Mouse (Mus musculus) hindbrain, postnatal 0 days (tissue): ENCODE data around the gene Mab21l3. TPM values are rescaled to one million over a fixed set of nuclear protein-coding genes. Genes with fewer than 3 reads are reported as not detected.
A peak's percentile ranks its signal among the peaks of the same experiment; 100 is the strongest.

ENCODE experiments used
- ATAC-seq: fragments of 200-750 bp; cut with Nextera tagmentation; 2 replicates; pipeline ENCODE4 v1.8.0; 2017; ENCODE audit warnings: mild to moderate bottlenecking, moderate TSS enrichment, moderate library complexity
- DNase-seq: peaks from one replicate; pipeline ENCODE4 v3.0.0-alpha.2; 2015; ENCODE audit warnings: low spot score
- H3K27ac ChIP-seq: fragments of 300-500 bp; sonication (generic); 2 replicates; pipeline ENCODE4 v1.5.1; 2014; ENCODE audit warnings: mild to moderate bottlenecking
- H3K27me3 ChIP-seq: fragments of 300-500 bp; sonication (generic); 2 replicates; pipeline ENCODE4 v1.6.1; 2014; ENCODE audit warnings: low read length, mixed read lengths; ENCODE audit not compliant: insufficient read depth
- H3K36me3 ChIP-seq: fragments of 300-500 bp; sonication (generic); 2 replicates; pipeline ENCODE4 v1.6.1; 2014; ENCODE audit warnings: low read length, mixed read lengths; ENCODE audit not compliant: insufficient read depth
- H3K4me1 ChIP-seq: fragments of 300-500 bp; sonication (generic); 2 replicates; pipeline ENCODE4 v1.6.1; 2014; ENCODE audit warnings: antibody characterized with exemption, low read length, mixed read lengths; ENCODE audit not compliant: insufficient read depth
- H3K4me2 ChIP-seq: fragments of 300-500 bp; sonication (generic); 2 replicates; pipeline ENCODE4 v1.6.1; 2014; ENCODE audit warnings: low read depth, mild to moderate bottlenecking, low read length, moderate library complexity, mixed read lengths
- H3K4me3 ChIP-seq: fragments of 300-500 bp; sonication (generic); 2 replicates; pipeline ENCODE4 v1.5.1; 2014; ENCODE audit warnings: low read length
- H3K9ac ChIP-seq: fragments of 300-500 bp; sonication (generic); replicated peaks from 2 replicates; pipeline ENCODE4 v1.6.1; 2014; ENCODE audit warnings: mild to moderate bottlenecking, low read length, moderate library complexity, mixed read lengths
- H3K9me3 ChIP-seq: fragments of 300-500 bp; sonication (generic); 2 replicates; pipeline ENCODE4 v1.6.1; 2016; ENCODE audit warnings: low read length, mixed read lengths
- CTCF ChIP-seq: IDR thresholded peaks from 2 replicates; pipeline ENCODE4 v1.5.1; 2016; ENCODE audit warnings: antibody characterized with exemption, control low read depth, low read depth
- WGBS: fragments of 180-500 bp; shearing (Covaris S2); extraction: QIAGEN DNeasy Blood & Tissue Kit; methylation state at CpG from one replicate; pipeline ENCODE4 v1.1.7; 2014; 5-methylcytosine and 5-hydroxymethylcytosine counted together
- polyA plus RNA-seq: library from polyadenylated mRNA; unstranded; fragments of >200 nt; fragmentation: Nextera tagmentation; extraction: Ambion mirVana; gene quantifications from 2 replicates; pipeline ENCODE4 v1.2.1, GENCODE M21; 2015
- total RNA-seq: library from RNA; depleted of rRNA; stranded (reverse); fragments of >200 nt; gene quantifications from 2 replicates; pipeline ENCODE4 v1.2.3, GENCODE M21; 2014

Gene Mab21l3
- total and polyA plus RNA-seq, 2 experiments from 2014 or later = 0.04 to 0.10 TPM

- peak overlapping the region; percentile 54 for H3K27ac ChIP-seq
- ATAC-seq (peak; percentile 87), DNase-seq (peak; percentile 85)
- H3K4me3 ChIP-seq = no peak overlapping the region
- no peaks in the 10 kb centered on the region for H3K36me3 ChIP-seq
- H3K9ac ChIP-seq = no peak overlapping the region
- H3K9me3 ChIP-seq = no peaks in the 10 kb centered on the region
- 34% methylated on average over 15 of the region's 15 CpGs for WGBS
- H3K27me3 ChIP-seq = no peaks in the 10 kb centered on the region
- no peak overlapping the region for H3K4me2 ChIP-seq
- TF ChIP-seq CTCF = no peak
- no peaks in the 10 kb centered on the region; the same call in none of the 2 replicates for H3K4me1 ChIP-seq
Measured at GRCm38 (mm10) chr3:101797830-101798709, 50.7 kb downstream of the Mab21l3 start.

DNA sequence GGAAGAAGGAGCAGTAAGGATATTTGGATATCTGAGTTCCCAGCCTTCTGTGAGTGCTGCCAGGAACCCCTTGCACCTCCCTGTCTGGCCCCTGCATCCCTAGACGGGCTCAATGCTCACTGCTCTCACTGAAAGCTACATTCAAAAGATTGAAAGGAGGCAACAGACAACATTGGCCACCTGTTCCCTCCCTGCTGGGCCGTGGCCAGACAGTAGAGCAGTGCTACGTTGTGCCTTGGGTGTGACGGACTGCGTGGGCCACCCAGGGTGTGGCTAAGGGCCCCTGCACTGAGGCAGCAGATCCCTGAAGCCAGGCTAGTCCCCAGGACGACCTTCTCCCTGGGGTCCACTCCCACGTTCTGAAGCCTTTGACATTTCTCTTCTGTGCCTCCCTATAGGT lies 52.5 kb downstream of the Mab21l3 start:
- Histone ChIP-seq H3K4me1 (no peaks in the 10 kb centered on the region; the same call in none of the 2 replicates), H3K4me2 (no peak overlapping the region), H3K27me3 (no peaks in the 10 kb centered on the region), H3K36me3 (no peaks in the 10 kb centered on the region), H3K9ac (no peak overlapping the region), H3K4me3 (no peak overlapping the region), H3K9me3 (no peaks in the 10 kb centered on the region), H3K27ac (no peak overlapping the region)
- 30% methylated on average over 7 of the region's 7 CpGs for WGBS
- ATAC-seq (0 out of 2 replicates have a peak, but pooled peaks have one; percentile 13), DNase-seq (no peak)
- no peak for TF ChIP-seq CTCF

GRCm38 (mm10) chr3:101795387-101796039 lies 53.2 kb downstream of the Mab21l3 start:
- TF ChIP-seq CTCF = peak; percentile 47
- DNase-seq = no peak

DNA sequence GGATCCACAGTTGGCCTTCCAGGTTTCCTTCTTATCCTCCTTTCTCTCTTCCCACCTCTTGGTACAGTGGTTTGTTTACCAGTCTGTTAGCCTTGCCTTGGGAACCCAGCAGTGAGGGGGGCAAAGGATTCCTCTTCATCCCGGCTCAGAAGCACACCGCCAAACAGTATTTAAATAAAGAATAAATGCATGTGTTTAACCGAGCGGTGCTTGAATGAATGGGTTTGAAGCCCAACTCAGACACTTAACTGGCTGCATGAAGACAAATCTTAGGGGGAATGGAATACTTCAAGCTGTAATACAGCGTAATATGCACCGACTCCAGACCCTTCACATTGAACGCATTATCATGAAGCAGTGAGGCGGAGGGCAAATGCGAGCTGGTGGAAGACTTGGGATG lies 54.1 kb downstream of the Mab21l3 start:
- Histone ChIP-seq H3K4me1 (no peaks in the 10 kb centered on the region; the same call in none of the 2 replicates), H3K27me3 (no peaks in the 10 kb centered on the region), H3K9ac (no peak overlapping the region), H3K4me3 (no peak overlapping the region), H3K4me2 (no peak overlapping the region), H3K27ac (no peak overlapping the region), H3K36me3 (no peaks in the 10 kb centered on the region), H3K9me3 (no peaks in the 10 kb centered on the region)
- no peak for DNase-seq
- no peak for ATAC-seq
- 50% methylated on average over 9 of the region's 9 CpGs for WGBS
- no peak for TF ChIP-seq CTCF

More at GRCm38 (mm10) chr3:101795387-101796039, 53.2 kb downstream of the Mab21l3 start:
- Histone ChIP-seq H3K4me2 (no peak overlapping the region), H3K27me3 (no peaks in the 10 kb centered on the region), H3K9me3 (no peaks in the 10 kb centered on the region), H3K27ac (no peak overlapping the region), H3K36me3 (no peaks in the 10 kb centered on the region), H3K4me1 (no peaks in the 10 kb centered on the region; the same call in none of the 2 replicates), H3K9ac (no peak overlapping the region), H3K4me3 (no peak overlapping the region)
- ATAC-seq = no peak
- WGBS = 78% methylated on average over 15 of the region's 15 CpGs

DNA sequence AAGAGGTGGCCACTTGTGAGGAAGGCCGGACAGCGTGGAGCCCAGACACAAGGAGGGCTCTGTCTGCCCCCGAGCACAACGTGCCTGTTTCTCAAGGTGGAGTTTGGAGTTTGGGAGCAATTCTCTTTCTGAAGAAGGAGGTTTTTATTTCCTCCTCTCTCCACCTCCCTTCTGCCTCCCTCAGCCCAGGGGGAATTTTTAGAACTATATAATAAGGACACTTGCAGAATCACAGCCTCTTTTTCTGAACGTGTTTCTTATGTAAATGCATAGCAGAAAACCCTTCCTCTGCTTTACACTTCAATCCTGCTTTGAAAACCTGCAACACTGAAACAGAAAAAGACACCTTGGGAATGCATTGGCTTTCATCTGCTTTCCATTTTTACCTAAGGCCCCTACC lies 54.7 kb downstream of the Mab21l3 start:
- no peak for ATAC-seq
- H3K4me2 ChIP-seq = no peak overlapping the region
- no peaks in the 10 kb centered on the region for H3K9me3 ChIP-seq
- no peaks in the 10 kb centered on the region for H3K27me3 ChIP-seq
- TF ChIP-seq CTCF = no peak
- H3K9ac ChIP-seq = no peak overlapping the region
- no peak overlapping the region for H3K27ac ChIP-seq
- no peaks in the 10 kb centered on the region; the same call in none of the 2 replicates for H3K4me1 ChIP-seq
- 74% methylated on average over 5 of the region's 5 CpGs for WGBS
- H3K36me3 ChIP-seq = no peaks in the 10 kb centered on the region
- no peak for DNase-seq
- H3K4me3 ChIP-seq = no peak overlapping the region

DNA sequence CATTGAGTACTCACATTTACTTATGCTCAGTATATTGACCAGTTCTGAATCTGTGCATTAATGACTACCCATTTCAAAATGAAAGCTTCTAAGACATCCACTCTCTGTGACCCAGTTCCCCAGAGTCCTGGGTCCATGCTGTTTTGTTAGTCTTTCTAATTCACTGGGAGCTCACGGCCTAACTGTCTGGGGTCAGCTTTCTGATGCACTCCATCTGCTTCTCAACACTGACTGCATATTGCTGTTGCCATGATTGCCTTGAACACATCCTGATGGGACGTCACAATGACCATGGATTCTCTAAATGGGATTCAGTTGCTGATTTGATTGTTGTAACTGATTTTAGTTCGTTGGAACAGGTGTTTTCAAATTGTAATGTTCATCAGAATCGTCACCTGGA lies 56.6 kb downstream of the Mab21l3 start:
- Histone ChIP-seq H3K27me3 (no peaks in the 10 kb centered on the region), H3K4me2 (no peak overlapping the region), H3K4me3 (no peak overlapping the region), H3K36me3 (no peaks in the 10 kb centered on the region), H3K27ac (no peak overlapping the region), H3K9me3 (no peaks in the 10 kb centered on the region), H3K9ac (no peak overlapping the region), H3K4me1 (no peaks in the 10 kb centered on the region; the same call in 1 of the 2 replicates)
- no peak for TF ChIP-seq CTCF
- no peak for DNase-seq
- WGBS = 74% methylated on average over 4 of the region's 4 CpGs
- no peak for ATAC-seq
